In the genomic region with DNA sequence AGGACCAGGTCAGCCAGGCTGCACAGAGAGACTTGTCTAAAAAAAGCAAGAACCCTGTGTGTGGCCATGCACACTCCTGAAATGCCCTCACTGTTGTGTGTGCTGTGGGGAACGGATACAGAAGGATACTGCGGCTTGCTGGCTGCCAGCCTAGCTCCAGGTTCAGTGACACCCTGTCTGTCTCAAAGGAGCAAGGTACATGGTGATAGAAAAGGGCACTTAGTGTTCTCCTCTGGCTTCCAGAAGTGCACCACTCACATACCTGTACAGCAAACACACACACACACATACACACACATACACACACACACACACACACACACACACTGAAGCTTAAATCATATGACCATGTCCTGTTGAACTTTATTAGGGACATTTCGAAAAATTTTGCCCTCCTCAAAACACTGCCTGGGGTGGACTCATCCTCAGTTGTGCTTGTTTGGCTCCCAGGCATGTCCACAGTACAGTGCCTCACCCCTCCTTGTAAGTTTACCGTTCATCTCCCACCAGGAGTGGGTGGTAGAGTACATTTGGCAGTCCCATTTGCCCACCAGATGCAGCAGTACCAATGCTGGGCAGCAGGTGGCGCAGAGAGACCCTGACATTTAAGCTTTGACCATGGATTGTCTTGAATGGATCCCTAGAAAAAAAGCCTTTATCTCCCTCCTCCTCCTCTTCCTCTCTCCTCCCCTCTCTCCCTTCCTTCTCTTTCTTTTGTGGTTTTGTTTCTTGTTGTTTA, we compare ENCODE assay signal across 8 mouse cellular contexts. TPM values are rescaled to one million over a fixed set of nuclear protein-coding genes. Genes with fewer than 3 reads are reported as not detected.
DNase-seq lines count a peak whose midpoint lies in the region; ATAC-seq and TF ChIP-seq lines count a peak whose summit lies in the region.

No protein-coding gene starts in this region.

- peaks cover 5% of the 10 kb centered on the region; the same call in 1 of the 2 replicates for H3K4me1 ChIP-seq in neural tube, embryonic 15.5 days
- peaks cover under 1% of the 10 kb centered on the region; the same call in 1 of the 2 replicates for H3K4me1 ChIP-seq in kidney, adult 2 months (ENCODE audit: control insufficient read depth, insufficient read depth, low read length)
- H3K4me1 ChIP-seq in limb, embryonic 14.5 days (ENCODE audit: control insufficient read depth, insufficient read depth, low read length), result peaks cover 2% of the 10 kb centered on the region; the same call in 1 of the 2 replicates
- peaks cover 6% of the 10 kb centered on the region; the same call in 1 of the 2 replicates for H3K4me1 ChIP-seq in neural tube, embryonic 14.5 days (ENCODE audit: control insufficient read depth, insufficient read depth, low read length)

- H3K36me3 ChIP-seq in neural tube, embryonic 15.5 days, result no peaks in the 10 kb centered on the region
- no peaks in the 10 kb centered on the region for H3K36me3 ChIP-seq in kidney, adult 2 months (ENCODE audit: control insufficient read depth, insufficient read depth, low read length)
- H3K36me3 ChIP-seq in limb, embryonic 14.5 days (ENCODE audit: control insufficient read depth, insufficient read depth, low read length), result no peaks in the 10 kb centered on the region
- no peaks in the 10 kb centered on the region for H3K36me3 ChIP-seq in neural tube, embryonic 14.5 days (ENCODE audit: control insufficient read depth, insufficient read depth, low read length)

- DNase-seq in neural tube, embryonic 10.5 days (ENCODE audit: extremely low spot score, low spot score), result peak; percentile 89
- DNase-seq in cerebellum, postnatal 10 days, result peak; percentile 94 to 96
- peak; percentile 83 for DNase-seq in gastrocnemius, adult 2 months
- peak; percentile 84 for DNase-seq in kidney, adult 2 months
- DNase-seq in limb, embryonic 14.5 days (ENCODE audit: low spot score), result peak; percentile 66
- peak; percentile 49 for DNase-seq in testis, postnatal 14 days (ENCODE audit: low spot score)

- no peak overlapping the region for H3K4me3 ChIP-seq in neural tube, embryonic 15.5 days (replicated peaks)
- H3K4me3 ChIP-seq in gastrocnemius, adult 2 months, result no peak overlapping the region
- no peak overlapping the region for H3K4me3 ChIP-seq in kidney, adult 2 months (ENCODE audit: insufficient read depth, low read depth, low read length)
- H3K4me3 ChIP-seq in limb, embryonic 14.5 days (replicated peaks; ENCODE audit: low read length), result no peak overlapping the region
- no peak overlapping the region for H3K4me3 ChIP-seq in neural tube, embryonic 14.5 days (ENCODE audit: low read depth, low read length)

- TF ChIP-seq CTCF in gastrocnemius, adult 2 months (IDR thresholded peaks at IDR 0.05), result no peak; the same call in none of the 2 replicates
- peak; percentile 97 for TF ChIP-seq CTCF in kidney, adult 2 months (conservative IDR thresholded peaks at IDR 0.05; ENCODE audit: insufficient read depth, insufficient read length, low read depth, low read length)

- H3K27me3 ChIP-seq in neural tube, embryonic 15.5 days (replicated peaks), result no peaks in the 10 kb centered on the region; the same call in 1 of the 2 replicates
- H3K27me3 ChIP-seq in kidney, adult 2 months (replicated peaks; ENCODE audit: control insufficient read depth, insufficient read depth, low read length), result no peaks in the 10 kb centered on the region
- no peaks in the 10 kb centered on the region for H3K27me3 ChIP-seq in limb, embryonic 14.5 days (ENCODE audit: control insufficient read depth, insufficient read depth, low read length)
- no peaks in the 10 kb centered on the region for H3K27me3 ChIP-seq in neural tube, embryonic 14.5 days (ENCODE audit: control insufficient read depth, insufficient read depth, low read length)

- H3K27ac ChIP-seq in neural tube, embryonic 15.5 days (replicated peaks), result no peak overlapping the region
- no peak overlapping the region for H3K27ac ChIP-seq in gastrocnemius, adult 2 months
- H3K27ac ChIP-seq in kidney, adult 2 months (ENCODE audit: insufficient read depth, low read depth, low read length), result no peak overlapping the region
- no peak overlapping the region for H3K27ac ChIP-seq in limb, embryonic 14.5 days (replicated peaks; ENCODE audit: low read depth, low read length)
- no peak overlapping the region for H3K27ac ChIP-seq in neural tube, embryonic 14.5 days (ENCODE audit: low read depth, low read length)

- H3K4me2 ChIP-seq in neural tube, embryonic 15.5 days, result no peak overlapping the region
- no peak overlapping the region for H3K4me2 ChIP-seq in limb, embryonic 14.5 days (replicated peaks; ENCODE audit: low read depth, low read length, severe bottlenecking)
- H3K4me2 ChIP-seq in neural tube, embryonic 14.5 days (ENCODE audit: low read depth, low read length), result no peak overlapping the region

- WGBS in neural tube, embryonic 15.5 days, result 47% methylated on average over 5 of the region's 5 CpGs
- 27% methylated on average over 5 of the region's 5 CpGs for WGBS in kidney, adult 2 months
- WGBS in limb, embryonic 14.5 days, result 52% methylated on average over 5 of the region's 5 CpGs
- 44% methylated on average over 5 of the region's 5 CpGs for WGBS in neural tube, embryonic 14.5 days

- intact Hi-C loops in gastrocnemius, adult 2 months (cut with DNase I), result loop anchor here (1.0 kb wide), 1 partner anchor 44 kb away; no protein-coding TSS in a partner anchor

- H3K9me3 ChIP-seq in neural tube, embryonic 15.5 days (replicated peaks), result no peaks in the 10 kb centered on the region
- no peaks in the 10 kb centered on the region for H3K9me3 ChIP-seq in limb, embryonic 14.5 days (ENCODE audit: control insufficient read depth, low read length)
- H3K9me3 ChIP-seq in neural tube, embryonic 14.5 days (ENCODE audit: control insufficient read depth, low read length), result no peaks in the 10 kb centered on the region

- no peak for ATAC-seq in neural tube, embryonic 15.5 days (ENCODE audit: low FRiP score)
- peak; percentile 57; the same call in 1 of the 2 replicates for ATAC-seq in limb, embryonic 14.5 days (ENCODE audit: low FRiP score, low read depth)
- ATAC-seq in neural tube, embryonic 14.5 days (ENCODE audit: low read depth), result 0 out of 2 replicates have a peak, but pooled peaks have one; percentile 28

- TF ChIP-seq POLR2A in kidney, adult 2 months (IDR thresholded peaks at IDR 0.05; ENCODE audit: low read depth, low read length), result no peak
- no peak for TF ChIP-seq POLR2A in limb, embryonic 14.5 days (IDR thresholded peaks at IDR 0.05; ENCODE audit: borderline replicate concordance, extremely low read depth, insufficient read depth, insufficient read length)

- no peak overlapping the region for H3K9ac ChIP-seq in neural tube, embryonic 15.5 days (replicated peaks)
- H3K9ac ChIP-seq in limb, embryonic 14.5 days (ENCODE audit: low read depth, low read length, severe bottlenecking), result no peak overlapping the region
- H3K9ac ChIP-seq in neural tube, embryonic 14.5 days (replicated peaks; ENCODE audit: low read depth, low read length), result no peak overlapping the region

RNA-seq across cellular contexts. Expression of gene Acbd3, which starts 5.7 kb away (rescaled TPM):
- 23.5 and 24.4 TPM in 2 replicates for polyA plus RNA-seq in neural tube, embryonic 15.5 days (2015; fragmentation: Nextera tagmentation; extraction: Ambion mirVana)
- total RNA-seq in gastrocnemius, adult 2 months (2021), result 10 to 100 TPM; 13.8 to 16.0 TPM
- 9.6 and 12.1 TPM in 2 replicates for polyA plus RNA-seq in kidney, adult 2 months (2012; rRNA removed)
- polyA plus RNA-seq in limb, embryonic 14.5 days (2012; rRNA removed), result 40.1 and 41.9 TPM in 2 replicates
- polyA plus RNA-seq in limb, embryonic 14.5 days (2014; fragmentation: Nextera tagmentation; extraction: Ambion mirVana), result 29.4 and 30.3 TPM in 2 replicates
- 31.1 and 33.4 TPM in 2 replicates for polyA plus RNA-seq in neural tube, embryonic 14.5 days (2014; fragmentation: Nextera tagmentation; extraction: Ambion mirVana)

RNA-seq across cellular contexts. Expression of gene Mixl1, which starts 23.3 kb away (rescaled TPM):
- 0.08 TPM in 1 of 2 replicates, not detected in the other for polyA plus RNA-seq in neural tube, embryonic 15.5 days (2015; fragmentation: Nextera tagmentation; extraction: Ambion mirVana)
- total RNA-seq in gastrocnemius, adult 2 months (2021), result not detected
- polyA plus RNA-seq in kidney, adult 2 months (2012; rRNA removed), result not detected in 2 replicates
- polyA plus RNA-seq in limb, embryonic 14.5 days (2012; rRNA removed), result 0.13 and 0.17 TPM in 2 replicates
- 0.14 and 0.23 TPM in 2 replicates for polyA plus RNA-seq in limb, embryonic 14.5 days (2014; fragmentation: Nextera tagmentation; extraction: Ambion mirVana)
- not detected in 2 replicates for polyA plus RNA-seq in neural tube, embryonic 14.5 days (2014; fragmentation: Nextera tagmentation; extraction: Ambion mirVana)
